Mouse (Mus musculus): Measurements from ENCODE around the gene Fat1. TPM values are rescaled to one million over a fixed set of nuclear protein-coding genes. Genes with fewer than 3 reads are reported as not detected.
A peak's percentile ranks its signal among the peaks of the same experiment; 100 is the strongest.

The Fat1 gene
- total RNA-seq, 1 experiment from 2014 or later = 84.6 TPM

DNA sequence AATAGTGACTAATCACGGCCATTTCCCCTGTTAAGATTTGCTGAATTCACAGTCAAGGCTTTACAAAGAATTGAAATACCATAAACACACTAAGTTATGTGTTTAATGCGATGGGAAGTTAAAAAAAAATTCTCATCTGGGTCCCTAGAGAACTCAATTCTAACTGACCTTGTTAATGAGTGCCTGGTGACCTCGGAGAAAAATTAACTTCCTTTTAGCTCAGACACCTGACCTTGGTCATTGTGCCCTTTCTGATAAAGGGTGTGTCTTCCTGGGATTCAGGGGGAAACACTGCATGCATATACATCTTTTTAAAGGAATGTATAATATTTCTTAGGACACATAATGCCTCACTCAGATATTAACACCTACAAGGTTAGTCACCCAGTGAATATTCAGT, 68.8 kb downstream of the Fat1 start:
- DNase-seq = no peak

DNA sequence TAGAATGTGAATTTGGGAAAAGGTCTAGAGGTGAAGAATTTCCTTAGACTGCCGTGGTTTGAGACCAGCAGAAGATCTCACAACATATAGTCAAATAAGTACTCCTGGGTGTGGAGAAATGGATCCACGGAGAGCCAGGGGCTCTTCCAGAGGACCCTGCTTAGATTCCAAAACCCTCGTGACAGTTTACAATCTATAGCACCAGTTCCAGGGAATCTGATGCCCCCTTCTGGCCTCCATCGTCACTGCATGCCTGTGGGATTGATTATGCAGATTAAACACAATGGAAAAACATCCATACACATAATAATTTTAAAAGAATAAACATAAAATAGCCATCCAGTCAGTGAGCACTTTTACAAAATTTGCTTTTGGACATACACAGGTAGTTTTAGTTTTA, 75.4 kb downstream of the Fat1 start:
- peak; percentile 71 for DNase-seq

GRCm38 (mm10) chr8:45011774-45012173, 76.5 kb downstream of the Fat1 start:
- no peak for DNase-seq

GRCm38 (mm10) chr8:45013852-45014251, 78.6 kb downstream of the Fat1 start:
- DNase-seq = no peak

DNA sequence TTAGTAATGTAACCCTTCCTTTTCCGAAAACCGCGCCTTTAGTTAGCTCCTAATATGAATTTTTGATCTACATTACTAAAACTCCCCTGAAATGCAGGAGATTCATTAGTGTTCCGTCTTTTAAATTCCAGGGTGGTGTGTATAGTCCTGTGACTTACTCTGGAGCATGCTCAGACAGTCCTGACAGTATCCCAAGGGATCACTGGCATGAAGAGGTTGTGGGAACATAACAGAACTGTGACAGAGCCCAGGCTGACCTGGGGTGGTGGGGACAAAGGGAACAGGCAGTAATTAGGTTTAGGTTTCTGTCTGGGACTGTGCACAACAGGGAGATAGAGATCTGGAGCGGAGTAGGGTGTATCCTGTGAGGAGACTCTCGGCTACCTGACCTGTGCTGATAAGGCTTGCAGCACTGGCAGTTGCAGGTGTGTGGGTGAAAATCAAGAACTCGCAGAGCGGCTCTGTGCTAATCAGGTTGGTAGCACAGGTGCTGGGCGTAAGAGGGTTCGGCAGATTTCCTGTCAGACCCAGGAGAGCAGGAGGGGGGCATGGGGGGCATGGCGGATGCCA, 79.3 kb downstream of the Fat1 start:
- DNase-seq = no peak

DNA sequence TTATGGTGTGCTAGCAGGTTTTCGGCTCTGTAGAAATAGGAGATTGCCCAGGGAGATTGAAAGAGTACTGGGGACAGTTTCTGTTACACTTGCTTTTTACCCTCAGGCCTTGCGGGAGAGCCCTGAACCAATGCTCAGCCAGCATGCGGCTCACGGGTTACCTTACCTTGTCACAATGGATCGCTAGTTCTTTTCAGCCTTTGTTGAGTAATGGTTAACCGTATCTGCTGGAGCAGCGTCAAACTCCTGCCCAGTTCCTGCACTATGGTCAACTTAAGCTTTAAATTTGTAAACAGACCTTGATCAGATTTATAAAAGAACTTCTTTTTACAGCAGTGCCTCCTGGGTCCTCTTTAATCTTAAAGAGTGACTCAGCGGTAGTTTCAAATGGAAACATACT, 80.6 kb downstream of the Fat1 start:
- no peak for DNase-seq

DNA sequence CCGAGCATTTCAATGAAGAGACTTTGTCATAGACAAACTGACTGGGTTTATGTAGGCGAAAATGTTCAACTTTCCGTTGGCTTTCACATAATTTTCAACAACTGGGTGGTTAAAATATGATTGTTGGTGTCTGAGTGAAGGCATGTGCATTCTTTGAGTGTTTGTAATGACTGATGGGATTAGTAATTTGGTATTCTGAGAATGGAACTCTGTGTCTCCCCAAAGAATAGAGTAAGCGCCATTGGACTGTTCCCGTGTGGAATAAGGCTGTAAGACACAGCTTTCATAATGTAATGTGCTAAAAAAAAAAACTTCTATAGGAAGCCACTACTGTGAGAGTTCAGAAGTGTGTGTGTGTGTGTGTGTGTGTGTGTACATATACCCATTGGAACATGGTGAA, 84.0 kb downstream of the Fat1 start:
- DNase-seq = no peak

GRCm38 (mm10) chr8:45021171-45021570, 85.9 kb downstream of the Fat1 start:
- DNase-seq = no peak

DNA sequence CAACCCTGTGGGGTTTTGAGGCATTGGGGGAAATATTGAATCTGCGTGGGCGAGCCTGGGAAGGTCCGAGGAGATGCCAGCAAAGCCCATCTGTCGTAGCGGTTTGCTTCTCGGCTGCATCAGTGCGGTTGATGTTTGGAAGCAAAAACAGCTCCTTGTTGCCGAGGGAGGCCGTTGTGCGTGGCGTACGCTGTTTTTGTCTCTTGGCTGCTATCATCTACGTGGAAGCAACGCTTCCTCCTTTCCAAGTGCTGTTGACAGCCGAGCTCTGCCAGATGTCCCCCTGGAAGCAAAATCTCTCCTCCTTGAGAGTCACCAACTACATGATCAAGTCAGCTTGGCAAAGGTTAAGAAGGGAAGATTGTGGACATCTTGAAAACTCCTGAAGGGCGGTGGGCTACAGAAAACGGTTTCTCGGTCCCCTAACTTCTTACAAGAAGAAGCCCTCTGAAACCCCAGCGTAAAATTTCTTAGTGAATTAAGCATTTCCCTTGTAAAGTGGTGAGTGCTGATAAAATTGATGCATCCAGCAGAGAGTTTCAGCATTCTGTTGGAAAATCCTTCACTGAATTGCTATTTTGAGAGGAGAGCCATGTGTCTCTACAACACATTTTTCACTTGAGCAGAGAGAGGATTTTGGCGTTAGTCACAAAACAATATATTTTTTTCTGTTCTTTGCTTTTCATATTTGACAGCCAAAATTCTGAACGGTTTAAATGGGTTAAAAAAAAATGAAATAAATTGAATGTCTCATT, 86.8 kb downstream of the Fat1 start:
- no peak for DNase-seq

GRCm38 (mm10) chr8:45028081-45028497, 92.8 kb downstream of the Fat1 start:
- DNase-seq = no peak

DNA sequence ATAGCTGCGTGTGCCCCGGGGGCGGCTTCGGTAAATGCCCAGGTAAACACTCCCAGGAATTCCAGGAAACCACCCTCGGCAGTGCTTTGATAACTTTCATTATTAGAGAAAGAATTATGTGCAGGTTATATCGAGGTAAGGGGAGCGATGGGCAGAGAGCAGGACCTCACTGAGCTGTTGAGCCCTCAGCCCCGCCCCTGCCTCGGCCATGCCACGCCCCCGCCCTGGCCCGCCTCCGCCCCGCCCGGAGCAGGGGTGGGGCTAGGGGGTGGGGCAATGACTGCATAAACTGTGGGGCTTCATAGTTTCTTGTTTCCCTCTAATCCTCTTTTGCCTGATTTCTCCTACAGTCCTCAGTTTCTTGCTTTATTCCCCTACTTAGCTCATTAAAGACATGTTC, 103.1 kb downstream of the Fat1 start:
- peak; percentile 34 for DNase-seq

- no peak for DNase-seq
These were observed 108.9 kb downstream of the Fat1 start for GRCm38 (mm10) chr8:45044160-45044559.

- no peak for DNase-seq
These were observed 115.2 kb downstream of the Fat1 start for GRCm38 (mm10) chr8:45050451-45050850.

GRCm38 (mm10) chr8:45051236-45051635, 116.0 kb downstream of the Fat1 start:
- no peak for DNase-seq

DNA sequence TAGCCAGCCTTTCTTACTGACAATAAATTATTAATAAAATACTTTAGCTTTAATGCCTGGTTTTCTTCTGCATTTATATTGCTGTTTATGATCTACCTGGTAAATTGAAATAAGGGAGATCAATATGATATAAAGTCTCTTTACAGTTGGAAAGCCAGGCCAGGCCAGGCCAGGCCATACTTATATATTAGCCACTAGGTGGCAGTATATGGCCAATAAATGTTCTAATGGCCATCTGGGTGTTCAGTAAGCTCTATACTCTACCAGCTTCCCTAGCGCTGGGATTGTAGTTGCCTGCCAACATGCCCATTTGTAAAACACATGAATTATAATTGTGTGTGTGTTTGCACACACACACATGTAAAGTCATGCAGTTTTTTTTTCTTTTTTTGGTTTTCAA, 117.0 kb downstream of the Fat1 start:
- no peak for DNase-seq

DNA sequence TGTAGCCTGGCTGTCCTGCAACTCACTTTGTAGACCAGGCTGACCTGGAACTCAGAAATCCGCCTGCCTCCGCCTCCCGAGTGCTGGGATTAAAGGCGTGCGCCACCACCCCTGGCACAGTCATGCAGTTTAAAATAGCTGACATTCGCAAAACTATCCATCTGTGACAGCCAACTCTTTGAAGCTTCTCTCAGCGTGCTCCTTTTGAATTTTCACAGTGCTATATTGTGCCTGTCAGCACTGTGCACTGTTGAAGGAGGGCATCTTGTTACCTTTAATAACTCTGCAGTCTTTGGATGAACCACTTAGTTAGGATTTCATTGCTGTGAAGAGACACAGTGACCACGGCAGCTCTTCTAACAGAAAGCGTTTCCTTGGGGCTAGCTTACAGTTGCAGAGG, 117.4 kb downstream of the Fat1 start:
- no peak for DNase-seq

DNA sequence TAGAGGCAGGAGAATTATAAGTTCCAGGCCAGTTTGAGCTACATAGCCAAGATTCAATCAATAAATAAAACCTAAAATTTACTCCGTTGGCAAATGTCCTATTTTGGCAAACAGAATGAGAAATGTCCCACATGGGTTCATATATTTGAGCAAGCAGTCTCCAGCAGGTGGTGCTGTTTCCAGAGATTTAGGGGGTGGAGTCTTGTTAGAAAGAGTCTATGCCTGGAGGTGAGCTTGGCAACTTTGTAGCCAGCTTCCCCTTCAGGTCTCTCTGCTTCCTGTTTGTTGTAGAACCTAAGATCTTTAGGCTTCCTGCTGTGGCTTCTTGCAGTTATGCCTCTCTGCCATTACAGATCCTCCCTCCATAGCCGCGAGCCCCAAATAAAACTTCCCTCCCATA, 120.3 kb downstream of the Fat1 start:
- DNase-seq = no peak

- DNase-seq = peak; percentile 28
These were observed 121.6 kb downstream of the Fat1 start for GRCm38 (mm10) chr8:45056810-45057209.

GRCm38 (mm10) chr8:45060083-45060482, 124.8 kb downstream of the Fat1 start:
- DNase-seq = no peak

GRCm38 (mm10) chr8:45062311-45062710, 127.1 kb downstream of the Fat1 start:
- DNase-seq = no peak

GRCm38 (mm10) chr8:45062982-45063924, 128.0 kb downstream of the Fat1 start:
- DNase-seq = peak; percentile 19

GRCm38 (mm10) chr8:45064197-45064869, 129.1 kb downstream of the Fat1 start:
- no peak for DNase-seq
